Mouse (Mus musculus): Measurements from ENCODE around the gene Qrsl1.
A peak's percentile ranks its signal among the peaks of the same experiment; 100 is the strongest.
"Not testable (repeated sequence)": the region's sequence is repeated elsewhere in the genome, so short reads cannot be mapped to it uniquely, and the experiment has no call there.

The Qrsl1 gene

GRCm38 (mm10) chr10:43901578-43902194 lies at the start of gene Qrsl1, which contains the start of gene Rtn4ip1:
Gene Qrsl1, minus strand, starts transcription at chr10:43901745.
Gene Rtn4ip1, plus strand, starts transcription at chr10:43901807.
- DNase-seq, result peak; percentile 94 to 95

GRCm38 (mm10) chr10:43945435-43945834 lies 43.9 kb upstream of the Qrsl1 start:
- DNase-seq, result no peak

- no peak for DNase-seq
Measured at GRCm38 (mm10) chr10:43943736-43944135, 42.2 kb upstream of the Qrsl1 start.

GRCm38 (mm10) chr10:43939136-43939662 lies 37.7 kb upstream of the Qrsl1 start:
- DNase-seq, result no peak

GRCm38 (mm10) chr10:43928596-43928995 lies 27.1 kb upstream of the Qrsl1 start:
- DNase-seq, result no peak

GRCm38 (mm10) chr10:43927736-43928135 lies 26.2 kb upstream of the Qrsl1 start:
- DNase-seq, result no peak

- DNase-seq, result not testable (repeated sequence)
Measured at GRCm38 (mm10) chr10:43925776-43926175, 24.2 kb upstream of the Qrsl1 start.

GRCm38 (mm10) chr10:43923096-43923495 lies 21.6 kb upstream of the Qrsl1 start:
- DNase-seq, result no peak

GRCm38 (mm10) chr10:43918696-43919608 lies 17.4 kb upstream of the Qrsl1 start:
- peak; percentile 54 to 83 for DNase-seq

- DNase-seq, result no peak
Measured at GRCm38 (mm10) chr10:43916737-43917136, 15.2 kb upstream of the Qrsl1 start.

- DNase-seq, result no peak
Measured at GRCm38 (mm10) chr10:43916181-43916580, 14.6 kb upstream of the Qrsl1 start.

GRCm38 (mm10) chr10:43912236-43912635 lies 10.7 kb upstream of the Qrsl1 start:
- DNase-seq, result no peak

- DNase-seq, result no peak
Measured at GRCm38 (mm10) chr10:43910873-43911142, 9.3 kb upstream of the Qrsl1 start.

GRCm38 (mm10) chr10:43910032-43910872 lies 8.7 kb upstream of the Qrsl1 start:
- DNase-seq, result no peak

- DNase-seq, result no peak
Measured at GRCm38 (mm10) chr10:43904569-43904968, 3.0 kb upstream of the Qrsl1 start.

GRCm38 (mm10) chr10:43900883-43901570 lies 518 bp downstream of the Qrsl1 start:
- DNase-seq, result no peak

GRCm38 (mm10) chr10:43898276-43898675 lies 3.3 kb downstream of the Qrsl1 start:
- no peak for DNase-seq

- DNase-seq, result no peak
Measured at GRCm38 (mm10) chr10:43896065-43896464, 5.5 kb downstream of the Qrsl1 start.

GRCm38 (mm10) chr10:43892971-43893370 lies 8.6 kb downstream of the Qrsl1 start:
- no peak for DNase-seq

- DNase-seq, result no peak
Measured at GRCm38 (mm10) chr10:43888976-43889375, 12.6 kb downstream of the Qrsl1 start.

GRCm38 (mm10) chr10:43887676-43888075 lies 13.9 kb downstream of the Qrsl1 start:
- DNase-seq, result no peak

GRCm38 (mm10) chr10:43871458-43871857 lies 30.1 kb downstream of the Qrsl1 start:
- no peak for DNase-seq
